Mouse (Mus musculus): ENCODE data around the gene Gm13694. TPM values are rescaled to one million over a fixed set of nuclear protein-coding genes. Genes with fewer than 3 reads are reported as not detected.
"Not testable (repeated sequence)": the region's sequence is repeated elsewhere in the genome, so short reads cannot be mapped to it uniquely, and the experiment has no call there.

Gene Gm13694
- polyA plus RNA-seq, 1 experiment, result not detected

- not testable (repeated sequence) for DNase-seq; H3K4me1 ChIP-seq (ENCODE audit: control insufficient read depth, insufficient read depth, low read length); H3K4me3 ChIP-seq (ENCODE audit: insufficient read depth, low read depth, low read length); H3K27me3 ChIP-seq (replicated peaks; ENCODE audit: control insufficient read depth, insufficient read depth, low read length); H3K27ac ChIP-seq (ENCODE audit: insufficient read depth, low read depth, low read length); H3K36me3 ChIP-seq (ENCODE audit: control insufficient read depth, insufficient read depth, low read length)
- whole genome bisulfite sequencing, result no CpG with 5 or more reads among the region's 6 CpGs
Observed at GRCm38 (mm10) chr2:83990253-83990652, 11.5 kb downstream of the Gm13694 start, which contains the start of gene Gm13691. Gene Gm13691 (plus strand): TSS chr2:83990553.

- H3K27ac ChIP-seq (ENCODE audit: insufficient read depth, low read depth, low read length), result peak overlapping the region; percentile 50
- not testable (repeated sequence) for H3K4me3 ChIP-seq (ENCODE audit: insufficient read depth, low read depth, low read length); H3K36me3 ChIP-seq (ENCODE audit: control insufficient read depth, insufficient read depth, low read length); H3K4me1 ChIP-seq (ENCODE audit: control insufficient read depth, insufficient read depth, low read length); H3K27me3 ChIP-seq (replicated peaks; ENCODE audit: control insufficient read depth, insufficient read depth, low read length)
- DNase-seq, result peak; percentile 48
- WGBS, result 9% methylated on average over 8 of the region's 9 CpGs
Observed at GRCm38 (mm10) chr2:83993639-83994255, 15.0 kb downstream of the Gm13694 start.

- not testable (repeated sequence) for H3K27ac ChIP-seq (ENCODE audit: insufficient read depth, low read depth, low read length); H3K36me3 ChIP-seq (ENCODE audit: control insufficient read depth, insufficient read depth, low read length); H3K4me3 ChIP-seq (ENCODE audit: insufficient read depth, low read depth, low read length); H3K27me3 ChIP-seq (replicated peaks; ENCODE audit: control insufficient read depth, insufficient read depth, low read length); H3K4me1 ChIP-seq (ENCODE audit: control insufficient read depth, insufficient read depth, low read length); DNase-seq
- WGBS, result 92% methylated on average over 2 of the region's 3 CpGs
Observed at GRCm38 (mm10) chr2:83994526-83994925, 15.8 kb downstream of the Gm13694 start.

GRCm38 (mm10) chr2:84008913-84009312 is 30.2 kb downstream of the Gm13694 start:
- DNase-seq, result no peak
- no peak overlapping the region for H3K4me3 ChIP-seq (ENCODE audit: insufficient read depth, low read depth, low read length)
- H3K27ac ChIP-seq (ENCODE audit: insufficient read depth, low read depth, low read length), result no peak overlapping the region
- no peaks in the 10 kb centered on the region for H3K36me3 ChIP-seq (ENCODE audit: control insufficient read depth, insufficient read depth, low read length)
- H3K27me3 ChIP-seq (replicated peaks; ENCODE audit: control insufficient read depth, insufficient read depth, low read length), result no peaks in the 10 kb centered on the region
- no peak for TF ChIP-seq CTCF (conservative IDR thresholded peaks at IDR 0.05; ENCODE audit: insufficient read depth, insufficient read length, low read depth, low read length)
- TF ChIP-seq POLR2A (IDR thresholded peaks at IDR 0.05; ENCODE audit: low read depth, low read length), result no peak
- 45% methylated on average over 1 of the region's 1 CpGs for WGBS
- H3K4me1 ChIP-seq (ENCODE audit: control insufficient read depth, insufficient read depth, low read length), result 0 out of 2 replicates have a peak, but pooled peaks cover 2% of the 10 kb centered on the region

GRCm38 (mm10) chr2:84009818-84010217 is 31.1 kb downstream of the Gm13694 start:
- peak; percentile 23 for DNase-seq
- 0 out of 2 replicates have a peak, but pooled peaks cover 2% of the 10 kb centered on the region for H3K4me1 ChIP-seq (ENCODE audit: control insufficient read depth, insufficient read depth, low read length)
- no peaks in the 10 kb centered on the region for H3K36me3 ChIP-seq (ENCODE audit: control insufficient read depth, insufficient read depth, low read length)
- TF ChIP-seq CTCF (conservative IDR thresholded peaks at IDR 0.05; ENCODE audit: insufficient read depth, insufficient read length, low read depth, low read length), result no peak
- no peak for TF ChIP-seq POLR2A (IDR thresholded peaks at IDR 0.05; ENCODE audit: low read depth, low read length)
- H3K27me3 ChIP-seq (replicated peaks; ENCODE audit: control insufficient read depth, insufficient read depth, low read length), result no peaks in the 10 kb centered on the region
- no peak overlapping the region for H3K27ac ChIP-seq (ENCODE audit: insufficient read depth, low read depth, low read length)
- WGBS, result 59% methylated on average over 3 of the region's 3 CpGs
- no peak overlapping the region for H3K4me3 ChIP-seq (ENCODE audit: insufficient read depth, low read depth, low read length)

- H3K27me3 ChIP-seq (replicated peaks; ENCODE audit: control insufficient read depth, insufficient read depth, low read length), result no peaks in the 10 kb centered on the region
- H3K36me3 ChIP-seq (ENCODE audit: control insufficient read depth, insufficient read depth, low read length), result no peaks in the 10 kb centered on the region
- WGBS, result 64% methylated on average over 6 of the region's 6 CpGs
- TF ChIP-seq CTCF (conservative IDR thresholded peaks at IDR 0.05; ENCODE audit: insufficient read depth, insufficient read length, low read depth, low read length) (no peak), POLR2A (IDR thresholded peaks at IDR 0.05; ENCODE audit: low read depth, low read length) (no peak)
- no peak overlapping the region for H3K27ac ChIP-seq (ENCODE audit: insufficient read depth, low read depth, low read length)
- no peak for DNase-seq
- no peak overlapping the region for H3K4me3 ChIP-seq (ENCODE audit: insufficient read depth, low read depth, low read length)
- no peaks in the 10 kb centered on the region for H3K4me1 ChIP-seq (ENCODE audit: control insufficient read depth, insufficient read depth, low read length)
Observed at GRCm38 (mm10) chr2:84014572-84014971, 35.8 kb downstream of the Gm13694 start.

- not testable (repeated sequence) for H3K27ac ChIP-seq (ENCODE audit: insufficient read depth, low read depth, low read length); H3K4me3 ChIP-seq (ENCODE audit: insufficient read depth, low read depth, low read length); H3K27me3 ChIP-seq (replicated peaks; ENCODE audit: control insufficient read depth, insufficient read depth, low read length); DNase-seq; H3K4me1 ChIP-seq (ENCODE audit: control insufficient read depth, insufficient read depth, low read length); H3K36me3 ChIP-seq (ENCODE audit: control insufficient read depth, insufficient read depth, low read length)
- 81% methylated on average over 5 of the region's 5 CpGs for WGBS
Observed at GRCm38 (mm10) chr2:84016291-84016690, 37.6 kb downstream of the Gm13694 start.

GRCm38 (mm10) chr2:84018330-84018729 is 39.6 kb downstream of the Gm13694 start:
- Histone ChIP-seq H3K36me3 (ENCODE audit: control insufficient read depth, insufficient read depth, low read length) (no peaks in the 10 kb centered on the region), H3K27ac (ENCODE audit: insufficient read depth, low read depth, low read length) (no peak overlapping the region), H3K4me1 (ENCODE audit: control insufficient read depth, insufficient read depth, low read length) (no peaks in the 10 kb centered on the region), H3K27me3 (replicated peaks; ENCODE audit: control insufficient read depth, insufficient read depth, low read length) (no peaks in the 10 kb centered on the region), H3K4me3 (ENCODE audit: insufficient read depth, low read depth, low read length) (no peak overlapping the region)
- 51% methylated on average over 3 of the region's 3 CpGs for WGBS
- peak; percentile 18 for DNase-seq
- TF ChIP-seq CTCF (conservative IDR thresholded peaks at IDR 0.05; ENCODE audit: insufficient read depth, insufficient read length, low read depth, low read length) (no peak), POLR2A (IDR thresholded peaks at IDR 0.05; ENCODE audit: low read depth, low read length) (no peak)

All from kidney, adult 2 months (tissue).